Mouse (Mus musculus): Measurements from ENCODE around the gene Lipc.

DNA sequence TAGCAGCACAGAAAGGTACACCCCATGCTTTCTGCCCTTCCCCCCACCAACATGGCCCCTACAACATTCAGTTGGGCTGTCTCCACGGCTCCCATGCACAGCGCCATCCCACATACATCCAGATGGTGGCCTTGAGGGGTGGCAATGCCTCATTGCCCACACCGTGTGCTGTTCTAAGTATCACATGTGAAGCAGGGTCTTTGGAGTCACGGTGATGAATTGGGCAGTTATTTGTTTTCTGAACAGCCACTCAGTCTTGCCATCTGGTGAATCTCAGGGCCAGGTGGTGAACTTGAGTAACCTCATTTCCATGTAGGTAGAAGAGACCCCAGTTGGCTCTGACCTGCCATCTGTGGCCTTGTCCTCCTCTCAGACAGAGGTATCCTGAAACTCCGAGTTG, 7.8 kb upstream of the Lipc start:
- no peak for TF ChIP-seq EP300 (IDR thresholded peaks at IDR 0.05; ENCODE audit: insufficient read depth, low read depth, low read length)
- no peak for TF ChIP-seq CTCF (IDR thresholded peaks at IDR 0.05)
- TF ChIP-seq POLR2A (IDR thresholded peaks at IDR 0.05; ENCODE audit: insufficient read depth, low read depth, low read length), result no peak
